ENCODE assay signal across 16 mouse cellular contexts in the genomic region with DNA sequence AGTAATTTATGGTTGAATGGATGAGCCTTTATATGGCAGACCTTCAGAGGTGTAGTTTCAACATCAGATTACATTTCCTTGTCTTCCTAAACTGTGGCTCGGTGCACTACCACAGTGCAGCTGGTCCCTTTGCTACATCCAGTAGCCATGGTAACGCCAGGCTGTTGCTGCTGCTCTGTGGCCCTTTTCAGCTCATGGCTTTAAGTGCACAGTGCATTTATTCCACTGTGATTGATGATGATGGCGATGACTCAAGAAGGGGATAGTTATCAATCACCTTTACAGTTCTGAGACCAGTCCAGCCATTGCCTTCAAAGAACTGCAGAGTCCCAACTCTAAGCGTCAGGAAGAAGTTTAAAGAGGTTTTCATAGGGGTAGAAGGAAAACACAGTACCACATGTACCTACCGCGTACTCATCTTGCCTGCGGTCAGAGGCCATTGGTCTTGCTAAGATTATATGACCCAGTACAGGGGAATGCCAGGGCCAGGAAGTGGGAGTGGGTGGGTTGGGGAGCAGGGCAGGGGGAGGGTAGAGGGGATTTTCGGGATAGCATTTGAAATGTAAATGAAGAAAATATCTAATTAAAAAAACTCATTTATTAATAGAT. TPM values are rescaled to one million over a fixed set of nuclear protein-coding genes. Genes with fewer than 3 reads are reported as not detected.
A peak's percentile ranks its signal among the peaks of the same experiment; 100 is the strongest.
DNase-seq lines count a peak whose midpoint lies in the region; ATAC-seq lines count a peak whose summit lies in the region.
"Had no signal": no experiment of that assay in that cellular context is flagged by ENCODE, and none has a peak within 500 bp of the region (broad histone marks: within the 10 kb centered on the region; RNA-seq: fewer than 3 reads in every experiment).

No protein-coding gene starts in this region.

- H3K27me3 ChIP-seq in hindbrain, embryonic 11.5 days (ENCODE audit: control insufficient read depth, insufficient read depth, low read length): no peaks in the 10 kb centered on the region
- H3K27me3 ChIP-seq in midbrain, embryonic 12.5 days: no peaks in the 10 kb centered on the region
- H3K27me3 ChIP-seq in neural tube, embryonic 15.5 days (replicated peaks): no peaks in the 10 kb centered on the region
- H3K27me3 ChIP-seq: CH12.LX, Patski had no signal

- H3K27ac ChIP-seq in hindbrain, embryonic 11.5 days (ENCODE audit: low read depth, low read length): no peak overlapping the region
- H3K27ac ChIP-seq in midbrain, embryonic 12.5 days (replicated peaks): no peak overlapping the region
- H3K27ac ChIP-seq in neural tube, embryonic 15.5 days (replicated peaks): peak overlapping the region; percentile 18; the same call in 1 of the 2 replicates

- H3K4me2 ChIP-seq in hindbrain, embryonic 11.5 days (replicated peaks; ENCODE audit: low read depth, low read length): no peak overlapping the region
- no peak overlapping the region for H3K4me2 ChIP-seq in midbrain, embryonic 12.5 days (replicated peaks)
- no peak overlapping the region for H3K4me2 ChIP-seq in neural tube, embryonic 15.5 days

- no peaks in the 10 kb centered on the region for H3K4me1 ChIP-seq in hindbrain, embryonic 11.5 days (replicated peaks; ENCODE audit: control insufficient read depth, insufficient read depth, low read length)
- H3K4me1 ChIP-seq in midbrain, embryonic 12.5 days: no peaks in the 10 kb centered on the region
- peaks cover 27% of the 10 kb centered on the region for H3K4me1 ChIP-seq in neural tube, embryonic 15.5 days

- 50% methylated on average over 8 of the region's 8 CpGs for WGBS in hindbrain, embryonic 11.5 days
- WGBS in midbrain, embryonic 12.5 days: 75% methylated on average over 8 of the region's 8 CpGs
- WGBS in neural tube, embryonic 15.5 days: 19% methylated on average over 8 of the region's 8 CpGs

- H3K9me3 ChIP-seq in hindbrain, embryonic 11.5 days (ENCODE audit: control insufficient read depth, low read length): no peaks in the 10 kb centered on the region
- H3K9me3 ChIP-seq in midbrain, embryonic 12.5 days: no peaks in the 10 kb centered on the region
- H3K9me3 ChIP-seq in neural tube, embryonic 15.5 days (replicated peaks): no peaks in the 10 kb centered on the region

- no peak overlapping the region for H3K9ac ChIP-seq in hindbrain, embryonic 11.5 days (ENCODE audit: low read depth, low read length)
- H3K9ac ChIP-seq in midbrain, embryonic 12.5 days (replicated peaks): no peak overlapping the region
- H3K9ac ChIP-seq in neural tube, embryonic 15.5 days (replicated peaks): no peak overlapping the region

- peak; percentile 94 for ATAC-seq in hindbrain, embryonic 11.5 days (ENCODE audit: low FRiP score)
- ATAC-seq in midbrain, embryonic 12.5 days (ENCODE audit: low FRiP score, low read depth): peak; percentile 79
- peak; percentile 92 for ATAC-seq in neural tube, embryonic 15.5 days (ENCODE audit: low FRiP score)
- ATAC-seq: Patski had no signal

- peak; percentile 33 to 47 for DNase-seq in right cerebral cortex, postnatal 10 days (ENCODE audit: low spot score in 2 of 2)
- DNase-seq in right cerebral cortex, adult 18-20 months: no peak
- DNase-seq in hindbrain, embryonic 11.5 days (ENCODE audit: low spot score): peak; percentile 63
- DNase-seq in cerebellum, adult 9-11 months: no peak
- DNase-seq in Muller cell, postnatal 12 days (ENCODE audit: inconsistent ontology term): no peak
- no peak for DNase-seq in heart, postnatal 25 days (ENCODE audit: low spot score)
- DNase-seq: cerebellum, adult 9-10 months; kidney, postnatal 25 days; layer of hippocampus, postnatal 36 days had no signal

- no peaks in the 10 kb centered on the region for H3K36me3 ChIP-seq in hindbrain, embryonic 11.5 days (ENCODE audit: control insufficient read depth, insufficient read depth, low read length)
- no peaks in the 10 kb centered on the region for H3K36me3 ChIP-seq in midbrain, embryonic 12.5 days
- H3K36me3 ChIP-seq in neural tube, embryonic 15.5 days: no peaks in the 10 kb centered on the region

- no peak overlapping the region for H3K4me3 ChIP-seq in hindbrain, embryonic 11.5 days (ENCODE audit: low read depth, low read length)
- H3K4me3 ChIP-seq in midbrain, embryonic 12.5 days: no peak overlapping the region
- H3K4me3 ChIP-seq in neural tube, embryonic 15.5 days (replicated peaks): no peak overlapping the region

- intact Hi-C loops in heart, postnatal 25 days (cut with DNase I): no loop called here

RNA-seq across cellular contexts. Expression of a gene that starts 18.5 kb away (rescaled TPM):
- 2.7 and 2.9 TPM in 2 replicates for polyA plus RNA-seq in hindbrain, embryonic 11.5 days (2014; fragmentation: Nextera tagmentation; extraction: Ambion mirVana)
- polyA plus RNA-seq in midbrain, embryonic 12.5 days (2016; fragmentation: Nextera tagmentation; extraction: Ambion mirVana): 3.0 and 5.1 TPM in 2 replicates
- 1.5 and 1.9 TPM in 2 replicates for polyA plus RNA-seq in neural tube, embryonic 15.5 days (2015; fragmentation: Nextera tagmentation; extraction: Ambion mirVana)
- 1 to 10 TPM; 6.8 to 7.1 TPM for total RNA-seq in heart, postnatal 25 days (2021)

RNA-seq across cellular contexts. Expression of a gene that starts 45.3 kb away (rescaled TPM):
- 0.71 and 1.6 TPM in 2 replicates for polyA plus RNA-seq in hindbrain, embryonic 11.5 days (2014; fragmentation: Nextera tagmentation; extraction: Ambion mirVana)
- polyA plus RNA-seq in midbrain, embryonic 12.5 days (2016; fragmentation: Nextera tagmentation; extraction: Ambion mirVana): 1.6 and 2.5 TPM in 2 replicates
- polyA plus RNA-seq in neural tube, embryonic 15.5 days (2015; fragmentation: Nextera tagmentation; extraction: Ambion mirVana): 1.9 and 3.2 TPM in 2 replicates
- under 1 TPM in 1 of 2 experiments, not detected in 1; 0.08 TPM for total RNA-seq in heart, postnatal 25 days (2021)
- total RNA-seq: CH12.LX; gastrocnemius, adult 18-20 months; hematopoietic stem cell, adult 5-6 weeks; liver, adult 2 months had no signal
- polyA plus RNA-seq: liver, adult 2 months; Patski had no signal

Comparison
In these comparisons a context has a peak if more than half of its experiments do, and no peak if none do; other contexts are left out.
1. DNase-seq: peak in right cerebral cortex, postnatal 10 days (2 of 2) and hindbrain, embryonic 11.5 days (single experiment); none in right cerebral cortex, adult 18-20 months (single experiment), cerebellum, adult 9-11 months (single experiment), Muller cell, postnatal 12 days (single experiment) and heart, postnatal 25 days (single experiment).
2. Peak in every context shown above with its lines, with median percentiles within 50 percentile points of each other: ATAC-seq.